Mouse (Mus musculus) hindlimb bud, embryonic 11.5 days (tissue): ENCODE results near the gene Kalrn.
"Not testable (repeated sequence)": the region's sequence is repeated elsewhere in the genome, so short reads cannot be mapped to it uniquely, and the experiment has no call there.

Experiments used
- DNase-seq: peaks from one replicate; pipeline ENCODE4 v3.0.0-alpha.2; 2012; ENCODE audit warnings: low read depth, low spot score; ENCODE audit errors: extremely low spot score

Kalrn gene

GRCm38 (mm10) chr16:34082494-34083469 is 490.6 kb downstream of the Kalrn start:
- DNase-seq = no peak

GRCm38 (mm10) chr16:34081683-34082438 is 491.5 kb downstream of the Kalrn start:
- no peak for DNase-seq

DNA sequence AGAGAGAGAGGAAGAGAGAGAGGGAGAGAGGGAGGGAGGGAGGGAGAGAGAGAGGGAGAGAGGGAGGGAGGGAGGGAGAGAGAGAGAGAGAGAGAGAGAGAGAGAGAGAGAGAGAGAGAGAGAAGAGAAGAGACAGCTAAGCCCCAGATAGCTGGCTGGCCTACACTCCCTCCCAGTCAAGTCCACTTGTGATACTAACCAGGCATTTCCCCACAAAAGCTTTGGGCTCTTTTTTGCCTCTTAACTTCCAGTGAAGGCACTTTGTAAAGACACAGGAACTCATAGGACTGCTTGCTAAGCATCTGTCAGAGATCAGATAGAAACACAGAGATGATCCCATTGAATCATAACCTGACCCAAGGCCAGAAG is 492.0 kb downstream of the Kalrn start:
- DNase-seq = not testable (repeated sequence)

DNA sequence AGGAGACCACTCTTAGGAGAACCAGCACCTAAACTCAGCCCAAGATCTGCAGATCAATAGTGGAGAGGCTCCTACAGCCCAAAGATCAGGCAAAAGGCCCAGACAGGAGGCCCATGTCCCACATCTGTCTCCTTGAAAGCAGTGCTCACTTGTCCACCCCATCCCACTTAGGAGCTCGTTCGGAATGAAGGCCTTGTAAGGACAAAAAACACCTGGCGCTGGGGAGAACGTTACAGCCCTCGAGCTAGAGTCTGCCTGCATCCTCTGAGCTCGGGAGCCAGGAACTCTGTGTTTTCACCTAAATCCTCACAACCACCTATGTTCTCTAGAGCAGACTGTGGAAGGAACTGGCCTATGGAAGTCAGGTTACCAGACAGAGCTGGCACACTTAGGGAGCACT is 492.5 kb downstream of the Kalrn start:
- no peak for DNase-seq

- no peak for DNase-seq
These were observed 493.8 kb downstream of the Kalrn start for GRCm38 (mm10) chr16:34079511-34079910.

DNA sequence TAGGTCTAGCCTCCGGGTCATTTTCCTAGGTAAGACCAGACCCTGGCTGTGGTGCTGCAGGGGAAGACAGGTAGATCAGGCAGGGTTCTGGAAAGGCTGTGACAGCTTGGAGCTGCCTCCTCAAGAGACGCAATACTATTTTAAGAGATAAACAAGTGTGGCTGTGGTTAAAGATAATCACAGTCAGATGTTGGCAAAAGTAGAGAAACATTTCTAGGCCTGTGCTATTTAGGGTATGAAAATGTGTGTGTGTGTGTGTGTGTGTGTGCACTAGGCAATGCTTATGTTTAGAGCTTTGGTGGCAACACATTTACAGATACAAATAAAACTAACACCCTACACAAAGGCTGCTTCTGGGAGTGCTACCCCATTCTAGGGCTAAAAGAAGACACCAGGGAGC is 494.6 kb downstream of the Kalrn start:
- DNase-seq = no peak

- no peak for DNase-seq
These were observed 497.2 kb downstream of the Kalrn start for GRCm38 (mm10) chr16:34076101-34076500.

GRCm38 (mm10) chr16:34073930-34074329 is 499.4 kb downstream of the Kalrn start:
- DNase-seq = no peak

DNA sequence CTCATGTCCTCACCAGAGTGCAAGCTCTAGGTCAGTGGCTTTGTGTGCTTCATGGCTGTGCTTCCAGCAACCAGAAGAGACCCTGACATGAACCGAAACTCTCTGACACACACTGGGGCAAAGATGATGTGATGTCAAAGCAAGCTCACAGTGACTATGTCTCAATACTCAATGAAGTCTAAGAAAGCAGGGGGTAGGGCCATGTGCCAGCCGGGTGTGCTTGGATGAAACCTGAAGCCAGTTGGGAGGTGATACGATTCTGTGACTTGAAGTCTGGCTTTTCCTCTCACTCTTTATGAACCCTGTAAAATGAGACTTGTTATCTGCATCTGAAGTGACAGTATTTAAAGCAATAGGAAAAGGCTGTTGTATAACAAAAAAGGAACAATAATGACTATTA is 501.2 kb downstream of the Kalrn start:
- no peak for DNase-seq

DNA sequence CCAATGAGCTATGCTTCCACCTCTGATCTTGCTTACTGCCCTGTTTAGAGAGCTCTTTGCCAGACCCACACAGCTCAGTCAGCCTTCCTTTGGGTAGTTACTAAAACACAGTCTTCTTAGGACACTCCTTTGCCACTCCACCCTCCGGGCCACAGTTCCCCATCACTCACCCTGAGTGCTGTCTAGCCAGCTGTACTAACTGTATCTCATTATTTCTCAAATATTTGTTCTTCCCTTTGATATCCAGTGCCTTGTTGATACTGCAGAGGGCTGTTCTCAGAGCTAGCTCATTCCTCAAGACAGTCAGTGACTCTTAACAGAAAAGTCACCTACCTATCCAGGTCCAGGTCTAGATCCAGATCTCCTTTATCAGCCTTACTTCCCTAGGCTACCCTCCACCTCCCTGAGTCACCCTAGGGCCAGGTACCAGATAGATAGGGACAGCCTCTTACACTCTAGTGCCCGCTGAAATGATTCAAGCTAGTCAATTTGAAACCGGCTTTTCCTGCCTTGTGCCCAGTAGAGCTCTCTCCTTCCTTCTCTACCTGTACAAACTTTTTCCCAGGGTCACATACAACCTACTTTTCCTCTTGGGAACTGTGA is 502.0 kb downstream of the Kalrn start:
- no peak for DNase-seq

GRCm38 (mm10) chr16:34069481-34069880 is 503.9 kb downstream of the Kalrn start:
- DNase-seq = no peak

DNA sequence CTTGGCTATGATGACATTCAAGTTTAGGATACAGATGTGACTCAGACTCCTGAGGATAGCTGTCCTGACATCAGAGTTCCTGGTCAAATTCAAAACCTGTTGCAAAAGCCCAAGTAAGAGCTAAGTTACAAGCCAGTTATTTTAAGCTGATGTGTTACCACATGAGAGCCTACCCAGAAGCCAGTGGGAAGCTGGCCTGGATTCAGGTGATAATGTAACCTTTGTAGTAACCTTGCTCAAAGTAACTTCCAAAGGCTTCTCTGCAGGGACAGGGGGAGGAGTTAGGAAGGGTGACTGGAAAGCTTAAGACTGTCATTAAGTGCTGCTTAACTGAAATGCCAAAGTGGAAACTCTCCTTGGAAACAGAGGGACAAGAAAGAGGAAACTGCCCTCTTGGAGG is 506.4 kb downstream of the Kalrn start:
- DNase-seq = no peak

- no peak for DNase-seq
These were observed 507.0 kb downstream of the Kalrn start for GRCm38 (mm10) chr16:34066376-34066775.

- DNase-seq = no peak
These were observed 510.0 kb downstream of the Kalrn start for GRCm38 (mm10) chr16:34063313-34063712.

- DNase-seq = no peak
These were observed 511.7 kb downstream of the Kalrn start for GRCm38 (mm10) chr16:34061661-34062060.

DNA sequence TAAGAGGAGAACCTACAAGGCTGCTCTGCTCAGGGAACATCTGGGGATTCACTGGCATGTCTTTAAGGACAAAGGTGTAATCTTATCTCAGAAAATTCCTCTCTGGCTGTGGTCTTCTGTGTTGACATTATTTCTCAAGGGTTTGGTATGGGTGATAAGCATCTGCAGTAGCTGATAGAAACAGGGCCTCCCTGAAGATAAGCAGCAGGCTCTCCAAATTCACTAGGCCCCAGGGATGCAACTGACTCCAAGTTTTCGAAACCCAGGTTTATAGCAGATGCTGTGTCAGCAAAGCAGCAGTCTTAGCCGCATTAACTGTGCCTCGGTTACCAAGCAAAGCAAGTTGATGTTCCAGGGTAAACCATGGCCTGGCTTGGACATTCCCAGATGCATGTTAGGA is 514.7 kb downstream of the Kalrn start:
- DNase-seq = no peak

DNA sequence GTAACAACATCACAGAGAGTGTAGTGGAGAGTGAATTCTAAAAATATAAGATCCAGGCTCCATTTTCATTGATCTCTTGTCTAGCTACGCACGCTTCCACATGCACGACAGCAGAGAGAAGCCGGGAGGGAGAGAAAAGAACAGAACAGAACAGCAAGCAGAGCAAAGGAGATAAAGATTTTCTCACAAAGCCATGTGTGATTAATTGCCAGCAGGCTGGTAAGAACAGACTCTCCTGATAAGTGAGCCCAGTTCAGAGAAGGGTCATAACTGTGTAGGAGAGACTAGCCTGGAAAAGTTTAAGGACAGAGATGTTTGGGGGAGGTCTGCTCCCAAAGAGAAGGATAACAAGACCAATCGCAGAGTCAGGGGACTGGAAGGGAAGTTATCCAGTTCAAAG is 515.9 kb downstream of the Kalrn start:
- DNase-seq = no peak

- no peak for DNase-seq
These were observed 516.8 kb downstream of the Kalrn start for GRCm38 (mm10) chr16:34056418-34057111.

DNA sequence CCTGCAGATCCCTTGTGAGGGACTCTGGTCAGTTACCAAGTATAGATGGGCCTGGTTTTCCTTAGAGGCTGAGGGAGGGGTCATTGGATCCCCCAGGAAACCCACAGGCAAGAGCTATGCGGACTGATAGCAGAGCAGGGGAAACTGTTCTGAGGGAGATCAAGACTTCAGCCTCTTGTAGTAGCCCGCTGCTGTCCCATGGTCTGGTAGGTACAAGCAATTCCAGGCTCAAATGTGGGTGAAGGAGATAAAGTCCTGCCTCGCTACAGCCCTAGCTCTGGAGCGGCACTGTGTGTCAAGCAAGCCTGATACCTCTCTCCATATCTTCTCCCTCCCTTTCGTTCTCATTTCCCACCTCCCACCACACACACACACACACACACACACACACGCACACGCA is 523.2 kb downstream of the Kalrn start:
- no peak for DNase-seq

GRCm38 (mm10) chr16:34049361-34049760 is 524.0 kb downstream of the Kalrn start:
- DNase-seq = no peak

DNA sequence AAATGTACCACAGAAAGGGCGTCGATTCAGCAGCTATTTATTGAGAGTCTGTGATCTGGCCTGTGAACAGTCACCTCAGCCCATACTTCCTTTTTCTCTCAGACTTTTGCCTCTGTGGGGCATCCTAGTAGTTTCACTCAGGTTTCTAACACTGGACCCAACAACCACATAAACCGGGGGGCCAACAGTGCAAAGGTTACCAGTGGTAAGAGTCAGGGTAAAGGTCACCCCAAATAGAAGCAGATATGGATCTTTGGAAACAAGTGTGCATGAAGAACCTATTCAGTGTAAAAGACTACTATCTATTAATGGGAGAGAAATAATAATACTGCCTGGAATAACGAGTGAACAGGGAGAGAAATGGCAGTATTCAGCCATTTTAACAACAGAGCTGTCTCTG is 525.1 kb downstream of the Kalrn start:
- no peak for DNase-seq
